Mouse (Mus musculus) effector memory CD4-positive, alpha-beta T cell, adult 7 months (primary cell): ENCODE results near the gene Tmem237. TPM values are rescaled to one million over a fixed set of nuclear protein-coding genes. Genes with fewer than 3 reads are reported as not detected.

ENCODE experiments used
- polyA plus RNA-seq: library from polyadenylated mRNA; unstranded; fragments of 100-300 nt; shearing (Covaris generic); gene quantifications from one replicate; pipeline ENCODE4 v1.2.1, GENCODE M21; 2017

The Tmem237 gene
- polyA plus RNA-seq: 8.7 TPM

DNA sequence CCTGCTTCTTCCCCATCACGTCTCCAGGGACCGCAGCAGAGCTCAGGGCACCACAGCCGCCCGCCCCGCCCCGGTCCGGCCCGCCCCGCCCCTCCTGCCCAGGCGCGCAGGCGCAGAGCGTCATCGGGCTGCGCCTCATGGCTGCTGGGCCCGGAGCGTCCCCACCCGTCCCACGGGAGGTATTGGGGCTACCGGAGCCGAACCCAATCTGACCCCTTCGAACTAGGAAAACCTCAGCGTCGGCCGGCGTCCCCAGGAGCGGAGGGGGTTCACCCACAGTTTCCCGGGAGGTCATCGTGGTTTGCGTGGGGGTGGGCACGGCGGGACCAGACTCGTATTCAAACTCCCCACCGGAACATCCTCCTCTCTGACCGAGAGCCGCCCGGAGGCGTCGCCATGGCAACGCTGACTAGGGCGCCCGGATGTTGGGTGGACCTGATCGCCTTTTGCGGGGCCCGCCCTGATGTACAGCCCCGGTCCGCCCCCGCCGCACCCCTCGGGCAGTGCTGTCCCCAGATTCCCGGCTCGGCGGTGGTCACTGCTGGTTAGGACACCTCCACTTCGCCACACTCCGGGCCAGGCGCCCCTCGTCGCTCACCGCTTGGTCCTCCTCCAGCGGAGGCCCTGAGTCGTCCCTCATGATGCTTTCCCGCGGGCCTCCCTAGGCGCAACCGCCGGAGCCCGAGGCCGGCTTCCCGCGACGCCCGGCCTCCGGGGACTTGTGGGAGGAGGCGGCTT is at the start of gene Tmem237:
Gene Tmem237 (minus strand): TSS at position 689 of the 738 bp plus-strand sequence.

DNA sequence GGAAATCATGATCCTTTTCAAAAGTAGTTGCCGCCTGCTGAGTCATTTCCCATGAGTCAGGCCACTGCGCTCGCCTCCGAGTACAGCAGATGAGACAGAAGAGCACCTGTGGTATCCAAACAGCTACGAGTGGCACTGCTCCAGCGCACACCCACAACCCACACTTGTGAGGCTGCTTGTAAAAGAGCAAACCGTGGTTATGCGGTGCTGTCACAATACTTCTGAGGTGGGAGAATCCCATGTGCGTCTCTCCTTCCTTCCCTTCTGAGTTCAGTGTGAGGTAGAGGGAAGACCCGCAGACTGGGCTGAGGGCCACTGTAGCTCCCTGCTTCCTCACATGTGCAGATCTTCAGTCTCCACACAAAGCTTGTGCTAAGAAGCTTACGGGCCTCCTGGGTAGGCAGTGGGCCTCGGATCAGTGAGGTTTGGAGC is 42.8 kb upstream of the Tmem237 start, which contains the start of gene Mpp4:
Gene Mpp4 (minus strand): TSS at position 360 of the 432 bp plus-strand sequence.

DNA sequence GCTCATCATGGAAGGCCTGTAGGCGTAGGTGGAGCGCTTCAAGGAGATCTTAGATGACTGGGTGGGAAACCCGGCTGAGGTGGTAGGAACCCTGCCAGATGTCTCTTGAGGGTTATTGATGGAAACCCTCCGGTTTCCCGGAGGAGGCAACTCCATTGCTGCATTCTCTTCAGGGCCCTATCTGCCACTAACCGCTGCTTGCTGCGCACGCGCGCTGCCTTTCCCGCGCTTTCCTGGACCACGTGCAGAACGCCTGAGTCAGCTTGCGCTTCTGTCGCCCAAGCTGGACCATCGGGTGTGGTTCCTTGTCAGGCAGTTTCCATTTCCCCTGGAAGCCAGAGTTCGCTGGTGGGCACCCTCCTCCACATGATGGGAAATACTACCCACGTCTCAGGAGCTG is 25.5 kb downstream of the Tmem237 start, which contains the start of gene C2cd6:
Gene C2cd6 (minus strand): TSS at position 196 of the 400 bp plus-strand sequence.

Other genes with a start within 250 kb of the Tmem237 start
- gene Trak2, start 147.0 kb downstream of the Tmem237 start, polyA plus RNA-seq: 40.2 TPM
- 11.5 TPM for gene Stradb, start 146.9 kb downstream of the Tmem237 start, polyA plus RNA-seq
- 0.17 TPM for gene C2cd6, start 25.5 kb downstream of the Tmem237 start, polyA plus RNA-seq
- gene Mpp4, start 43.0 kb upstream of the Tmem237 start, polyA plus RNA-seq: not detected
- gene Als2, start 116.8 kb upstream of the Tmem237 start, polyA plus RNA-seq: 14.6 TPM
- gene Cdk15, start 136.5 kb upstream of the Tmem237 start, polyA plus RNA-seq: not detected